Mouse (Mus musculus) megakaryocyte, embryonic 14.5 days (primary cell): ENCODE measurements around the gene Cish. TPM values are rescaled to one million over a fixed set of nuclear protein-coding genes. Genes with fewer than 3 reads are reported as not detected.
A peak's percentile ranks its signal among the peaks of the same experiment; 100 is the strongest.

Experiments used
- H3K27me3 ChIP-seq: replicated peaks from 2 replicates; pipeline ENCODE3; 2012; ENCODE audit warnings: inconsistent platforms
- H3K36me3 ChIP-seq: replicated peaks from 2 replicates; pipeline ENCODE3; 2012; ENCODE audit warnings: low read length, inconsistent platforms, mixed read lengths
- H3K4me1 ChIP-seq: 2 replicates; pipeline ENCODE4 v1.6.1; 2012; ENCODE audit warnings: inconsistent platforms
- H3K4me3 ChIP-seq: replicated peaks from 2 replicates; pipeline ENCODE3; 2012; ENCODE audit warnings: moderate library complexity, mild to moderate bottlenecking, inconsistent platforms
- H3K9me3 ChIP-seq: 2 replicates; pipeline ENCODE4 v1.6.1; 2012; ENCODE audit warnings: inconsistent platforms
- FLI1 ChIP-seq: IDR thresholded peaks from 2 replicates; pipeline ENCODE4 v1.6.1; 2012; ENCODE audit warnings: low read length, inconsistent platforms, mixed read lengths
- GATA1 ChIP-seq: IDR thresholded peaks from 3 replicates; pipeline ENCODE4 v1.6.1; 2012; ENCODE audit warnings: mixed read lengths, low read length, inconsistent platforms, borderline replicate concordance
- polyA plus RNA-seq: library from polyadenylated mRNA; stranded (reverse); fragments of >175 nt; gene quantifications from 2 replicates; pipeline ENCODE4 v1.2.3, GENCODE M21; 2012; ENCODE audit warnings: low replicate concordance; ENCODE audit not compliant: insufficient read depth

The Cish gene
- polyA plus RNA-seq, 1 experiment: 47.7 TPM

GRCm38 (mm10) chr9:107261792-107262191, 34.0 kb upstream of the Cish start:
- peaks cover 94% of the 10 kb centered on the region for H3K36me3 ChIP-seq
- H3K27me3 ChIP-seq: no peaks in the 10 kb centered on the region
- TF ChIP-seq FLI1 (no peak), GATA1 (no peak)
- no peaks in the 10 kb centered on the region for H3K9me3 ChIP-seq
- peaks cover 64% of the 10 kb centered on the region for H3K4me1 ChIP-seq
- H3K4me3 ChIP-seq: no peak overlapping the region

DNA sequence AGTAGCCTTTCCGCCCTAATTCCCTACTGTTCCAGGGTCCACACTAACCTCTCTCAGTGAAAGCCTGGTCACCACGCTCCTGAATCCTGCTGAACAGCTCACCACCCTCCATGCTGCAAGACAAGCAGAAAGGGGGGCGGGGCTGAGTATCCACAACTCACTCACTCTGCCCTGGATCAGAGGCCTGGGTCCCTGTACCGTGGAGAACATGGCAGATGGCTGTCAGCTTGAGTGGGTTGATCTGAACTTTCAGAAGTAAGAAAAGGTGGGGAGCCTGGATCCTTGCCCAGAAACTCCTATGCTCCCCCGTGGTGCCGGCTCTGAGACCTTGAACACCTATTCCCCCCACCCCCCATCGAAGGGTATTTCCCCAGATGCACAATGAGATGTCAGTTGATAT, 33.5 kb upstream of the Cish start:
- H3K36me3 ChIP-seq: peaks cover 90% of the 10 kb centered on the region
- no peak for TF ChIP-seq FLI1
- no peak for TF ChIP-seq GATA1
- H3K4me3 ChIP-seq: no peak overlapping the region
- H3K27me3 ChIP-seq: no peaks in the 10 kb centered on the region
- H3K4me1 ChIP-seq: peaks cover 70% of the 10 kb centered on the region
- no peaks in the 10 kb centered on the region for H3K9me3 ChIP-seq

GRCm38 (mm10) chr9:107263912-107264311, 31.9 kb upstream of the Cish start:
- no peaks in the 10 kb centered on the region for H3K9me3 ChIP-seq
- no peaks in the 10 kb centered on the region for H3K27me3 ChIP-seq
- H3K4me1 ChIP-seq: peaks cover 76% of the 10 kb centered on the region
- peaks cover 77% of the 10 kb centered on the region for H3K36me3 ChIP-seq
- H3K4me3 ChIP-seq: no peak overlapping the region
- TF ChIP-seq FLI1: no peak
- no peak for TF ChIP-seq GATA1

DNA sequence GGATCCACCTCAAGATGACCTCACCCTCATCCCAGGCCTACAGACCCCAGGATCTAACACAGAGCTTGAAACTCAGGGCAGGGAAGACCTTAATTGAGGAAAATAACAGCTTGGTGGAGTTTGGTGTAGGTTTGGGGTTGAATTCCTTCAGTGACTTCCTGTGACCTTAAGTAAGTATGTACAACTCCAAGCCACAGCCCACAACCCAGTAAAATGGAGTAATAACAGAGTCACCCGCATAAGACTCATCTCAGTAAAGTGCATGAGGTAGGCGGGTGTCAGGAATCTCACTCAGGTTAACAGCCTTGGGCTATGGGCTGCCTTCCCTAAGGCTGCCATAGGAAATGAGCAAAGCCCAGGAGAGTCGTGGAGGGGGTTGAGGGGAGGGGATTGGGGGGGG, 31.1 kb upstream of the Cish start:
- Histone ChIP-seq H3K4me3 (no peak overlapping the region), H3K27me3 (no peaks in the 10 kb centered on the region), H3K4me1 (peaks cover 75% of the 10 kb centered on the region), H3K9me3 (no peaks in the 10 kb centered on the region), H3K36me3 (peaks cover 74% of the 10 kb centered on the region)
- no peak for TF ChIP-seq FLI1
- TF ChIP-seq GATA1: no peak

- no peak for TF ChIP-seq FLI1
- TF ChIP-seq GATA1: no peak
- H3K4me1 ChIP-seq: peaks cover 86% of the 10 kb centered on the region
Observed at GRCm38 (mm10) chr9:107267028-107267427, 28.8 kb upstream of the Cish start.

DNA sequence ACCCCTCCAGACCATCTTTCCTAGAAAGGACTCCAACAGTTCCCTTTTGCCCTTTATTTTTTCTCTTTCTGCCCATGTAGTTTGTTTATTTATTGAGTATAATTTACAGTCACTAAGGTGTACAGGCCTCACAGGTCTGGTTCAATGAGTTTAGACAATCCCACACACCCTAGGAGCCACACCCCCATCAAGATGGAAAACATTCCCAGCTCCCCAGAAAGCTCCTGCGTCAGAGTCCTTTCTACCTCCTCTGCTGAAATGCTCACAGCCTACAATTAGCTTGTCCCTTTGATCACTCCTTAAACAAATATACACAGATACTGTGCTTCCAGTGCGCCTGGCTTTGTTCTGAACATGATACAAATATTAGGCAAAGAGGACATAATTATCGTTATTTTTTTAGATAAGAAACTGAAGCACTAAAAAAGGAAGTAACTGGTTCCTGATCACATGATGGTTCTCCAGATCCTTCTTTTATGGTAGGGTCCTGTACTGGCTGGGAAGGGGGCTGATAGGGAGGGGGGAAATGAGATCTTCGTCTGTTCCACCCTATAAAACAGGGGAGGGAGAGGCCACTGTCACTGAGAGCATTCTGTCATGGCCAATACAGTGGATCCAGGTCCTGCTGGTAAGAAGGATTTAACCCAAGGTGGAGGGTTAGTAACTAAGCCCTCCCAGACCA, 28.0 kb upstream of the Cish start:
- Histone ChIP-seq H3K9me3 (no peaks in the 10 kb centered on the region), H3K27me3 (no peaks in the 10 kb centered on the region), H3K4me1 (peaks cover 89% of the 10 kb centered on the region), H3K36me3 (peaks cover 72% of the 10 kb centered on the region), H3K4me3 (no peak overlapping the region)
- no peak for TF ChIP-seq FLI1
- no peak for TF ChIP-seq GATA1

More at GRCm38 (mm10) chr9:107267028-107267427, 28.8 kb upstream of the Cish start:
- H3K9me3 ChIP-seq: no peaks in the 10 kb centered on the region
- peaks cover 74% of the 10 kb centered on the region for H3K36me3 ChIP-seq
- H3K4me3 ChIP-seq: no peak overlapping the region
- no peaks in the 10 kb centered on the region for H3K27me3 ChIP-seq

- no peaks in the 10 kb centered on the region for H3K27me3 ChIP-seq
- H3K36me3 ChIP-seq: peaks cover 70% of the 10 kb centered on the region
- H3K4me3 ChIP-seq: no peak overlapping the region
- no peaks in the 10 kb centered on the region for H3K9me3 ChIP-seq
- no peak for TF ChIP-seq GATA1
- no peak for TF ChIP-seq FLI1
- peaks cover 85% of the 10 kb centered on the region for H3K4me1 ChIP-seq
Observed at GRCm38 (mm10) chr9:107269772-107270171, 26.1 kb upstream of the Cish start.

- TF ChIP-seq FLI1 (no peak), GATA1 (no peak)
- Histone ChIP-seq H3K36me3 (peaks cover 72% of the 10 kb centered on the region), H3K9me3 (no peaks in the 10 kb centered on the region), H3K4me1 (peaks cover 85% of the 10 kb centered on the region), H3K4me3 (no peak overlapping the region), H3K27me3 (no peaks in the 10 kb centered on the region)
Observed at GRCm38 (mm10) chr9:107271177-107271938, 24.5 kb upstream of the Cish start.

- Histone ChIP-seq H3K36me3 (peaks cover 75% of the 10 kb centered on the region), H3K27me3 (no peaks in the 10 kb centered on the region), H3K9me3 (no peaks in the 10 kb centered on the region), H3K4me1 (peaks cover 89% of the 10 kb centered on the region), H3K4me3 (no peak overlapping the region)
- no peak for TF ChIP-seq GATA1
- no peak for TF ChIP-seq FLI1
Observed at GRCm38 (mm10) chr9:107272284-107272683, 23.5 kb upstream of the Cish start.

DNA sequence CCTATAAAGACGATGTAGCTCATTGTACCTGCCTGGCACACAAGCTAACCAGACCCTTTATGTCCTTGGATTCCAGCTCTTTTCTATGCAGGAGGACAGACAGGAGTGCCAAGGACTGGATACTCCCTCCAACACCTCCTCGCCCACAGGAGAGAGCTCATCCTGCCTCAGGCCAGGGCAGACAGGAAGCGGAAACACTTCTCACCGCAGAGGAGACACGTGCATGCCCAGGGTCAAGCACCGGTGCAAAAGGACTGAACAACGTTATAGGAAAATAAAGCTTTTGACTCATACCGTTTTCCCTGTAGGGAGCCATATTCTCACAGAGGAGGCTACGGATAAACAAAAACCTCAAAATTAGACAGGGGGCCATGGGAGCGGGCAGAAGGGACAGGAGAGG, 22.6 kb upstream of the Cish start:
- H3K36me3 ChIP-seq: peaks cover 84% of the 10 kb centered on the region
- H3K4me1 ChIP-seq: peaks cover 89% of the 10 kb centered on the region
- H3K9me3 ChIP-seq: no peaks in the 10 kb centered on the region
- H3K27me3 ChIP-seq: no peaks in the 10 kb centered on the region
- peak overlapping the region; percentile 33 for H3K4me3 ChIP-seq
- TF ChIP-seq GATA1 (no peak), FLI1 (no peak)
